Mouse (Mus musculus): ENCODE measurements around the gene Pkp4.

- no peak for TF ChIP-seq EP300 (IDR thresholded peaks at IDR 0.05)
- no peak for TF ChIP-seq CTCF (IDR thresholded peaks at IDR 0.05)
Observed at GRCm38 (mm10) chr2:59359760-59360342, 199.2 kb downstream of the Pkp4 start.
